In the genomic region with DNA sequence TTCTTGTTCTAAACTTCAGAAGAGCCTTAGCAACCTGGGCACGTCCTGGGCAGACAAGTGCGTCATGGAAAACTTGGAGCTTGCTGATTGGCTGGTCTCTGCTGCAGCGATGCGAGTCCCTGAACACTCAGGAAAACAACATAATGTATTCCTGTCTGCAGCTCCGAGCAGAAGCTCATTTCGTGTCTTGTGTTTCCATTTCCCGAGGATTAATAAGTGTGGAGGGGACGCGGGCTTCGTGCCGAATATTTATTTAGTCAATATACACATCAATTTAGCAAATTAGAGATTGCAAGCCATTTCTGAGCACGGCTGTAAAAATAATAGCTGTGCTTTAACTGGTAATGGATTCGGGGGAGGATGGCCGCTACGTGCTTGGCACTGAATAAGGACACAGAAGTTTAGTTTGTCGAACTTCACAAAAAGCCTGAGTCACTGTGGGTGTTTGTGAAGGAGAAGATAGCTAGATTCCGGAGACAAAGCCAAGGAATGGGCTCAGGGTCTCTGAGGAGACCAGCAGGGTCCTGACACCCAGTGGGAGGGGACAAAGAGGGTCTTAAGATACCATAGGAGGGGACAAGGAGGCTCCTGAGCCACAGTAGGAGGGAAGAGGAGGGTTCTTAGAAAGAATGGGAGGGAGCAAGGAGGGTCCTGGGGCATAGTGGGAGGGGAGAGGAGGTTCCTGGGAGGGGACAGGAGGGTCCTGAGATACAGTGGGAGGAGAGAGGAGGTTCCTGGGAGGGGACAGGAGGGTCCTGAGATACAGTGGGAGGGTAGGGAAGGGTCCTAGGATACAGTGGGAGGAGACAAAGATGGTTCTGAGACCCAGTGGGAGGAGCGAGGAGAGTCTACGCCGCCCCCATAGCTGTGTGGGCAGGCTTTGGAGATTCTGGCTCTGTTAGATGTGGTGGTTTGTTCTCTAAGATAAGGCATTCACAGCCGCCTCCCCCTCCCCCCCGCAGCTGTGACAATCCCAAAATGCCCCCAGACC, we compare ENCODE assay signal across 8 mouse cellular contexts. TPM values are rescaled to one million over a fixed set of nuclear protein-coding genes. Genes with fewer than 3 reads are reported as not detected.
DNase-seq lines count a peak whose midpoint lies in the region.

No protein-coding gene starts in this region.

- DNase-seq in NIH3T3 (ENCODE audit: low read depth): peak; percentile 69
- DNase-seq in adrenal gland, postnatal 4 days (ENCODE audit: low spot score in 2 of 2): peak; percentile 4 to 5
- DNase-seq in frontal cortex, adult 2 months (ENCODE audit: extremely low spot score in 1 of 2, low spot score in 1 of 2): peak; percentile 80 to 84
- peak; percentile 28 for DNase-seq in hindlimb bud, embryonic 11.5 days (ENCODE audit: extremely low spot score, low read depth, low spot score)
- DNase-seq in layer of hippocampus, postnatal 36 days: peak; percentile 76 to 78
- peak; percentile 62 for DNase-seq in lung, postnatal 10 days
- DNase-seq in right cerebral cortex, adult 2 months (ENCODE audit: low spot score in 2 of 2): peak; percentile 73 to 89
- no peak for DNase-seq in yolk sac, embryonic 10.5 days (ENCODE audit: low spot score)

RNA-seq across cellular contexts. Expression of a gene that starts 21.0 kb away (rescaled TPM):
- 100 to 1,000 TPM; 190 to 200 TPM for total RNA-seq in adrenal gland, postnatal 4 days (2021)
- 0.06 and 0.13 TPM in 2 replicates for polyA plus RNA-seq in frontal cortex, adult 2 months (2012; rRNA removed)
- not detected for total RNA-seq in layer of hippocampus, postnatal 36 days (2021)

RNA-seq across cellular contexts. Expression of a gene that starts 44.9 kb away (rescaled TPM):
- 1 to 10 TPM; 2.0 to 2.1 TPM for total RNA-seq in adrenal gland, postnatal 4 days (2021)
- 0.40 and 1.1 TPM in 2 replicates for polyA plus RNA-seq in frontal cortex, adult 2 months (2012; rRNA removed)
- under 1 TPM in 1 of 2 experiments, not detected in 1; 0.35 TPM for total RNA-seq in layer of hippocampus, postnatal 36 days (2021)

RNA-seq across cellular contexts. Expression of a gene that starts 54.5 kb away (rescaled TPM):
- not detected for total RNA-seq in adrenal gland, postnatal 4 days (2021)
- not detected in 2 replicates for polyA plus RNA-seq in frontal cortex, adult 2 months (2012; rRNA removed)
- not detected for total RNA-seq in layer of hippocampus, postnatal 36 days (2021)

Comparison
In these comparisons a context has a peak if more than half of its experiments do, and no peak if none do; other contexts are left out.
1. RNA of a gene that starts 21.0 kb away (total RNA-seq): 190 to 200 TPM in adrenal gland, postnatal 4 days; not detected in layer of hippocampus, postnatal 36 days; every median in the first group is over 100 times any median in the second.